Mouse (Mus musculus): ENCODE data around the gene Cwh43. TPM values are rescaled to one million over a fixed set of nuclear protein-coding genes. Genes with fewer than 3 reads are reported as not detected.

The Cwh43 gene
- total RNA-seq (2021), result 1 to 10 TPM; 1.3 to 2.1 TPM
- long read RNA-seq, experiment 1, partial matches to known transcripts, result 2 of 3 reads
- long read RNA-seq, experiment 1, other reads (novel, unspliced or antisense), result 1 of 3 reads
- long read RNA-seq, experiment 2, partial matches to known transcripts, result 0 of 3 reads
- long read RNA-seq, experiment 2, other reads (novel, unspliced or antisense), result 3 of 3 reads

GRCm38 (mm10) chr5:73405981-73406722 is at the start of gene Cwh43:
Gene Cwh43 (plus strand): TSS chr5:73406075.
- DNase-seq (ENCODE audit: low spot score in 2 of 2), result peak; percentile 23 to 60

DNA sequence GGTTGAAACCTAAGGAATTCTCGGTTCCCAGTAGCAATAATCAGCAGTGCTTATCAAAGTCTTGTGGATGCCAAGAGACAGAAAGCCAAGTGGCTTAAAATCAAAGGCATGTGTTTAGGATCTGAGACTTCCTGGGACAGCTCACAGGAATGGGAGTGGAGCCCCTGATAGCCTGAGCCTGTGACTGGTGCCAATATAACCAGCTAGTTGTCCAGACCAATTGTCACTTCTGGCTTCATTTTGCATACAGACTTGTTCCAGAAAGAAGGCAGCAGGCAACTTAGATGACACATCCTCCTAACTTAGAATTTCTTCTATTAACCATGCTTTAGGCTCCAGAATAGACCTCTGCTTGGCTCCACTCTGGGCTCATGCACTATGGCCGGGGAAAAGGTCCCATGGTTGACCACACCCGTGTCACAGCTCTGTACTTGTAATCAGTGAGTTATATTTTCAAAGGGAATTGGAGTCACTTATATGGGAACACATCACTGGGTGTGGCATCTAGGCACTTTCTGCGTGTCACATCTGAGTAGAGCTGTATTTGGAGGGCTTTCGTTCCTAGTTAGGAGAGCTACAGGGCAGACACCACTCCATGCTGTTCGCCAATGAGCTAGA is 46.6 kb upstream of the Cwh43 start:
- DNase-seq (ENCODE audit: low spot score in 2 of 2), result no peak

DNA sequence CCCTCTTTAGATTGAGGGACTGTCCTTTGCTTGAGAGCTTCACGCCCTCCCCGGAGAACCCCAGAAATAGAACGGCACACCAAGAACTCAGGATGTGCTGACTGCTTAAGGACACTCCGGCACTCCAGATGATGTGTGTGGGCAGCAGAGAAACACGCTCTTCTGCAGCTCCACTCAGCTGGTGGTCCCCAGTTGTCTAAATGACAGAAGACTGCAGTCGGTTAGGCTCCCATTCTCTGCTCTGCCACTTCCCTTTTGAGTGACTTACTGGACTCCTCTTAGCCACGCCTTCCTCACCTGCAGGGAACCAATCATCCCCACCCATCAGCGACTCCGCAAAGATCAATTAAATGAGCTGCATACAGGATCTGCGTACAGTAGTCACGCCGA is 46.1 kb upstream of the Cwh43 start:
- peak; percentile 79 to 88 for DNase-seq (ENCODE audit: low spot score in 2 of 2)

GRCm38 (mm10) chr5:73360240-73360639 is 45.6 kb upstream of the Cwh43 start:
- DNase-seq (ENCODE audit: low spot score in 2 of 2), result no peak

DNA sequence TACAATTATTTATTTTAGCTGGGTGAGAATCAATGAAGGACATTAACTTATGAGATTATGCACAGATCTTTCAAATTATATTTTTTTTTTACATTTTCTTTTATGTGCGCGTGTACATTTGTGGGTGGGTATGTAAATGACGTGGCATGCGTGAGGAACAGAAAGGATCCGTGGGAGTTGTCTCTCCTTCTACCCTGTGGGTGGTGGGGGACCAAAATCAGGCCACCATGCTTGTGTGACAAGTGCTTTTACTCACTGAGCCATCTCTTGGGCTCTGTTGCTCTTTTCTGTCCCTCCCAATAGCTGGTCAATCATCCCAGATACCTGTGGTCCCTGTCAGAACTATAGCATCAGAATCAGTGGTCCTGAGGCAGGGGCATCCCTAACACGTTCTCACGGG is 43.5 kb upstream of the Cwh43 start:
- DNase-seq (ENCODE audit: low spot score in 2 of 2), result peak; percentile 49 to 57

DNA sequence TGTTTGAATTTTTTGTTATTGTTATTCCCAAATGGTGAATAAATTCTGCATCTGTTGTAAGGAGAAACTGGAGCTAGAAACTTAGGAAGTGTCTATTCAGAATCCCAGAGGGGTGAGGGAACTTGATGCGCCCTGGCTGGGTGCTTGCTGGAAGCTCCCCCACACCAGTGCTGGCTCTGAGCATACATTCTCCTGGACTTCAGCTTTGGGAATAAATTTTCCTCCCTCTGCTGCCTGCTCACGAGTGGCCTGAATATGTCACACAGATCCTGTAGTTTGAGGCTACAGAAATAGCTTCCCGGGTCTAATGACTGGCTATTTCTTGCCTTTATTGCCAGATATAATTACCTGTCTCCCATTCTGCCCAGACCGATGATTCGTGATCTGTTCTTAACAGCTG is 43.1 kb upstream of the Cwh43 start:
- peak in 1 of 2 experiments; percentile 37 for DNase-seq (ENCODE audit: low spot score in 2 of 2)

DNA sequence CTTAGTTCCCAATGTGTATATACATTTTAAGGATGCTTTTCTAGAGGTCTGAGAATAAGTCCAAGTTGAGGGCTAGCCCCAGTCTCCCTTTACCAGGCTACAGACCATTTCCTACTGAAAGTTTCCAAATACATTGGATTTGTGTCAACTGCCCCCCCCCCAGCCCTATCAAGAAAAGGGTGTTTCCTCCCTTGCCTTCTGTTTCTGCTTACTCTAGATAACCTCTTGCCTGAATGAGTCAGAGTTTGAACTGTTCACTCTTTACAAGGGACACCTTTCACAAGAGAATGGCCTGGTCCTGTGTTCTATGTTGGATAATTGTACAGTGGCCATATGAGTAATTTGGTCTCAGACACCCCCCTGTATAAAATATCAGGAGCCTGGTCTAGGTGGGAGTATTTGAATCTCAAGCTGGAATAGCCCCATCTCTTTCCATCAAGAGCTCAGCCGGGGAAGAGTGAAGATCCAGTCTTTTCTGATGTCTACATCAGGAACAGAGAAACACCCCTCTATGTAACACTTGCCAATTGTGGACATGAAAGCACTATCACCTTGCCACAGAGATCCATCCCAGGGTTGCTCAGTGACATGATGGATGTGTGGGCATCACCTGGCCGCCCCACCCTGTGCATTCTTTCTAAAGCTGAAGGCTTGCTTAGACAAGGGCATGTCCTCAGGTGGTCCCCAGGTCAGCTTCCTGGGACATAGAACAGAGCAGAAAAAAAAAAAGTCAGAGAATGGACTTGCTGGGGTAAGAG is 41.6 kb upstream of the Cwh43 start:
- DNase-seq (ENCODE audit: low spot score in 2 of 2), result no peak

GRCm38 (mm10) chr5:73367906-73368305 is 38.0 kb upstream of the Cwh43 start:
- no peak for DNase-seq (ENCODE audit: low spot score in 2 of 2)

DNA sequence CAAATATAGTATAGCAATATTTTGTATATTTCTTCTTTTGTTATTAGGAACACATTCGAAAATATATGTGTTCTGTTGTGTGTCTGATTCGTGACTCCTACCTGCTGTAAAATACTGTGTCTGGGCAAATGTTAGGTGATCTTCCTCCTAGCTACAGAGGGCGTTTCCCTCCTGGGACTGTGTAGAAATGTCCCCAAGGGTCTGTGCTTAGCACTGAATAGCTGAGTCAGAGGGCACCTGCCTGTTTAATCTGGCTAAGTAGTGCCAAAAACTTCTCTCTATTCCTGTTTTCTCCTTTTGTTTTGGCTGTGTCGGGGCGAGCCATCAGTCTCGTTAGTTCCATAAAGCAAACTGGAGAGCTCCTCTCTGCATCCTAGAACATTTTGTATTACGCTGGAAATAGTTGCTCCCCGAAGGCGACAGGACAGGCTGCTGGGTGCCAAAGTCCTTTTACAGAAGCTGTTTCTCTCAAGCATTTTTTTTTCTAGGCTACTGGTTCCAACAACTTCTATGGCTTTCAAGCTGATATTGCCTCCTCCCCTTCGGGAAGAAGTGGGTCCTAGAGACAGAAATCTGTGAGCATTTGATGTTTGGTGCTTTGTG is 36.9 kb upstream of the Cwh43 start:
- DNase-seq (ENCODE audit: low spot score in 2 of 2), result peak; percentile 40 to 61

GRCm38 (mm10) chr5:73369731-73370130 is 36.1 kb upstream of the Cwh43 start:
- DNase-seq (ENCODE audit: low spot score in 2 of 2), result peak in 1 of 2 experiments; percentile 19

DNA sequence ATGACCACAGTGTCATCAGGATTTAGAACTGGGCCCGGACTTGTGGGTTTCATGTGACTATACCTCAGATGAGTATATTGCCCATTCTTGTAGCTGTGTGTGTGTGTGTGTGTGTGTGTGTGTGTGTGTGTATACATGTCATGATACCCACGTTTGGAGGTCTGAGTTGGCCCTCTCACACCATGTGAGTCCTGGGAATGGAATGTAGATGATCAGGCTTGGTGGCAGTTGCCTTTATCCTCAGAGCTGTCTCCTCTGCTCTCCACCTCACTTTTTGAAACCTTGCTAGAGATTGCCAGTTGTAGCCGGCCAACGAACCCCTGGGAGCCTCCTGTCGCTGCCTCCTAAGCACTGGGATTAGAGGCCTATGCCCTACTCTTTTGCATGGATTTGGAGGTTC is 33.3 kb upstream of the Cwh43 start:
- DNase-seq (ENCODE audit: low spot score in 2 of 2), result no peak

DNA sequence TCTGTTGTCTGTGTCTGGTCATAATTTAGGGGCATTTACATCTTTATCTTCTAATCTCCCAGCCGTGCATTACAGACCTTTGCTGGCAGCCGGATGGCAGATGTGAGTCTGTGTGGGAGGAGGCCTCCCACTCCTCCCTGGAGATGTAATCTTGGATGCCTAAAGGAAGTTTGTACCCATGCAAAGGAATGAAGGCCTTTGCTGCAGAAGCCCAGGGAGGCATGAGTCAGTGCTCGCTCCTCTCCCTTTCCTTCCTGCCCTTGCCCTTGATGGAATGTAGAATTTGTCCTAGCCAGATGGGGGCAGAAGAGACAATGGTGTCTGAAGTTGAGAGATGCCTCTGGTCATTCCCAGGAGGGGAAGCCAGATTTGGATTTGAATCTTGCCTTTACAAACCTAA is 32.7 kb upstream of the Cwh43 start:
- peak in 1 of 2 experiments; percentile 42 for DNase-seq (ENCODE audit: low spot score in 2 of 2)

- no peak for DNase-seq (ENCODE audit: low spot score in 2 of 2)
Measured at GRCm38 (mm10) chr5:73376041-73376440, 29.8 kb upstream of the Cwh43 start.

DNA sequence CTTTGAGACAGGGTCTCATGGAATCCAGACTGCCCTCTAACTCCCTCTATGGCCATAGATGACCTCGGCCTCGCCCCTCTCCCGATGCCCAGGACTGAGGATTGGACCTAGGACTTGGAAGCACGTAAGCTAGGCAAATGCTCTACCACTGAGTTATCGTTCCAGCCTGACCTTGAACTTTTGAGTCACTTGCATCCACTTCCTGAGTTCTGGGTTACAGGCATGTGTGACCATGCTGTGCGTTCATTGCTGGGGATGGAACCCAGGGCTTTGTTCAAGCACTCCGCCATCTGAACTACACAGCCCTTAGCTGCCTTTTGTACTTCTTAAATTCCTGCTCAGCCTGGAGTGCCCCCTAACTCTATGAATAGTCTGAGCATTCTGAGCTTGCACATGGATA is 29.4 kb upstream of the Cwh43 start:
- DNase-seq (ENCODE audit: low spot score in 2 of 2), result no peak

GRCm38 (mm10) chr5:73379908-73380307 is 26.0 kb upstream of the Cwh43 start:
- peak; percentile 90 to 97 for DNase-seq (ENCODE audit: low spot score in 2 of 2)

GRCm38 (mm10) chr5:73380829-73381228 is 25.0 kb upstream of the Cwh43 start:
- no peak for DNase-seq (ENCODE audit: low spot score in 2 of 2)

- no peak for DNase-seq (ENCODE audit: low spot score in 2 of 2)
Measured at GRCm38 (mm10) chr5:73381510-73381909, 24.4 kb upstream of the Cwh43 start.

DNA sequence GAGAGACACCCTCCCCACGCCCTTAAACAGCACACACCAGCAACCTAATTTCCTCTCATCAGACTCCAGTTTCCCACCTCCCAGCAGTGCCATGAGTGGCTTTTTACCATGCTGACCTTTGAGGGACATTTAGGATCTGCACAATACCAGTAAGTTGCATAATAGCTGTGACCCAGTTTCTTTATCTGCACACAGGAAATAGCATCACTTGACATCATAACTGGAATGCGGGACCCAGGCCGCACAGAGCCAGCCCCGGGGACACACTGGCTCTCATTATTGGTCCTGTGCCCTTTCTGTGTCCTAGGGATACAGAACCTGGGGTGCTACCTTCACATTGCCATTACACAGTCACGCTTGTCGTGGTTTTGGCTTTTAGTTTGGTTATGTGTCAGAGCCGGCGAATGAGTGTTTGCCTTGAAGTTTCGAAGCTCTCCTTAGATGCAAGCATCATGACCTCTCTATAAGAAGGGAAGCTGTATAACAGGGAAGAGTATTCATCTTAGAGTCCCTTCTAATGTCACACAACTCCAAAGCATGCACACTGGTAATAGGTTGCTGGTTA is 23.8 kb upstream of the Cwh43 start:
- no peak for DNase-seq (ENCODE audit: low spot score in 2 of 2)

GRCm38 (mm10) chr5:73382737-73383646 is 22.9 kb upstream of the Cwh43 start:
- peak in 1 of 2 experiments; percentile 72 for DNase-seq (ENCODE audit: low spot score in 2 of 2)

GRCm38 (mm10) chr5:73383647-73383970 is 22.3 kb upstream of the Cwh43 start:
- DNase-seq (ENCODE audit: low spot score in 2 of 2), result no peak

Data from left cerebral cortex, adult 18-20 months (tissue).